Mouse (Mus musculus) liver, embryonic 12.5 days (tissue): ENCODE data around the gene Fbxl15. TPM values are rescaled to one million over a fixed set of nuclear protein-coding genes. Genes with fewer than 3 reads are reported as not detected.

ENCODE experiments used
- ATAC-seq: fragments of 200-750 bp; cut with Nextera tagmentation; 2 replicates; pipeline ENCODE4 v1.8.0; 2017; ENCODE audit warnings: moderate number of reproducible peaks, mild to moderate bottlenecking, moderate library complexity
- H3K27ac ChIP-seq: fragments of 300-500 bp; sonication (generic); 2 replicates; pipeline ENCODE4 v1.5.1; 2016; ENCODE audit warnings: mild to moderate bottlenecking
- H3K27me3 ChIP-seq: fragments of 300-500 bp; sonication (generic); replicated peaks from 2 replicates; pipeline ENCODE4 v1.6.1; 2016; ENCODE audit warnings: mild to moderate bottlenecking, moderate library complexity
- H3K36me3 ChIP-seq: fragments of 300-500 bp; sonication (generic); 2 replicates; pipeline ENCODE4 v1.6.1; 2016; ENCODE audit warnings: mild to moderate bottlenecking, moderate library complexity
- H3K4me1 ChIP-seq: fragments of 300-500 bp; sonication (generic); 2 replicates; pipeline ENCODE4 v1.6.1; 2016
- H3K4me2 ChIP-seq: fragments of 300-500 bp; sonication (generic); 2 replicates; pipeline ENCODE4 v1.6.1; 2016; ENCODE audit warnings: mild to moderate bottlenecking, moderate library complexity
- H3K4me3 ChIP-seq: fragments of 300-500 bp; sonication (generic); 2 replicates; pipeline ENCODE4 v1.5.1; 2016; ENCODE audit warnings: mild to moderate bottlenecking, moderate library complexity
- H3K9ac ChIP-seq: fragments of 300-500 bp; sonication (generic); 2 replicates; pipeline ENCODE4 v1.6.1; 2016; ENCODE audit warnings: mild to moderate bottlenecking, moderate library complexity
- H3K9me3 ChIP-seq: fragments of 300-500 bp; sonication (generic); replicated peaks from 2 replicates; pipeline ENCODE4 v1.6.1; 2016; ENCODE audit warnings: mild to moderate bottlenecking, moderate library complexity
- WGBS: fragments of 180-500 bp; shearing (Covaris S2); methylation state at CpG from one replicate; pipeline ENCODE4 v1.1.7; 2016; ENCODE audit not compliant: insufficient replicate concordance; 5-methylcytosine and 5-hydroxymethylcytosine counted together
- polyA plus RNA-seq: library from polyadenylated mRNA; unstranded; fragments of >200 nt; fragmentation: Nextera tagmentation; extraction: Ambion mirVana; gene quantifications from 2 replicates; pipeline ENCODE4 v1.2.1, GENCODE M21; 2016

The Fbxl15 gene
- polyA plus RNA-seq, 1 experiment from 2014 or later, result 13.5 TPM

DNA sequence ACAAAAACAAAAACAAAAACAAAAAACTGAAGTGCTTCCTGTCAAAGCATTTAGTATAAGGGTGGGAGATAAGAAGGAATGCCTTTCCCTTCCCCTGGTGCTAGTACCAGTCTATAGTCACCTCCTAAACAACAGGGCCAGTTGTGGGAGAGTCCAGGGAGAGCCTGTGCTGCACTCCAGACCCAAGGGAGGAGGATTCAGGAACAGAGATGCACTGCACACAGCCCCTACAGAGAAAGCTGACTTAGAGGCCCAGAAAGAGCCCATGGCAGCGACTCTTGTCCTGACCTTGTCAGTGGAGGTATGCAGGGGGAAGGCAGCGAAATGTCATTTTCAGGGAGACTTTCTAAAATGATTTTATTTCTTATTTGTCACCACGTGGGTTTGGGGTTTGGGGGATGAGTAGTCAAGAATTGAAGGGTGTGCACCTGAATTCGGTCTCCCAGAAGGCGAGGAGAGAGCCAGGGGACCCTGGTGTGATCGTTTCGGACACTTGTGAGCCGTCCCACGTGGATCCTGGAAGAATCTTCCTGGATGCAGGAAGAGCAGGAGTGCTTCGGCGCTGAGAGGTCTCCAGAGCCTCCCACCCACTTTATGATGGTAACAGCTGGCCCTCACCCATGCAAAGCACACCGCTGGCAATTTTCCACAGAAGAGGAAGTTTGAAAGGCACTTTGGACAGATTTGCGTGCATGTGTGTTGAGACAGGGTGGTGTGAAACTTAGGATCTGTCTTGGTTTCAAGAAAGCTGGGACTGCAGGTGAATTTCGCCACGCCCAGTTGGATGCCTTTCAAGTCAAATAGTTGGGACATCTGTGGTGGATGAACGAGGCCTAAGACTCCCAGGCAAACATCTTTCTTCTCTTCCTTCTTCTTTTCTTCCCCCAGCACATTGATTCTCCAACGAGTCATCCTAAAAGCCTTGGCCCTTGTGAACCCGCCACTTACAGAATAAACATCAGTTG, 24.5 kb upstream of the Fbxl15 start:
- no peak for ATAC-seq
- peak overlapping the region; percentile 71 for H3K4me3 ChIP-seq
- H3K27me3 ChIP-seq, result peaks cover 29% of the 10 kb centered on the region
- peak overlapping the region; percentile 76; the same call in 1 of the 2 replicates for H3K9ac ChIP-seq
- 57% methylated on average over 18 of the region's 18 CpGs for WGBS
- peak overlapping the region; percentile 97 for H3K4me2 ChIP-seq
- H3K9me3 ChIP-seq, result no peaks in the 10 kb centered on the region
- peaks cover 7% of the 10 kb centered on the region; the same call in 1 of the 2 replicates for H3K36me3 ChIP-seq
- peaks cover 34% of the 10 kb centered on the region for H3K4me1 ChIP-seq
- peak overlapping the region; percentile 83; the same call in 1 of the 2 replicates for H3K27ac ChIP-seq

DNA sequence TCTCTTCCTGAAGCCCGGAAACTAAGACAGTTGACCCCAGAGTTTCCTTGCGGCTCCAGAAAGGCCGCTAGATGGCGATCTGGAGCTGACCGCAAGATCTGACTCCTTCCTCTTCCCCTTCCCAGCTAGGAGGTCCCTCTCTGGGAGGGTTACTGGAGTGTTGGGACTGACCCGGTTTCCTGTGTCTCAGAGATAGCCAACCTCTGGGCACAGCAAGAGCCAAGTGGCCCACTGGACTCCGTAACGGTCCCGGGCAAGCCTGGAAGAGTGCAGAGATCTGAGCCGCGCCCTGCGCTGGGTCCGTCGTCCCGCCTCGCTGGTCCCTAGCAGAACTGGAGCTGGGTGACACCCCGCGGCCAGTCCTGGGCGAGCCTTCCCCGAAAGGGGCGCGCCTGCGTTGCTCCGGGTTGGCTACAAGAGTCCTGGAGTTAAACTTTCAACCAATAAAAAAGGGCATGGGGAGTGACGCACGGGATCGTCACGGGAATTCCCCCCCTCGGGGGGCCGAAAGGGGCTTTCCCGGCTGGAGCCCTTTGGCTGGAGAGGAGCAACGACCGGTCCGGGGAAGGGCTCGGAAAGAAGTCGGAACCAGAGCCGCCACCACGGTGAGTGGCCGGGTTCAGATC, 23.7 kb upstream of the Fbxl15 start, which contains the start of gene Nfkb2:
Gene Nfkb2, plus strand, starts transcription at position 105 of the 626 bp plus-strand sequence.
- Histone ChIP-seq H3K27me3 (peaks cover 32% of the 10 kb centered on the region), H3K9ac (peak within 1 kb of the TSS; percentile 76), H3K27ac (peak within 1 kb of the TSS; percentile 83), H3K9me3 (no peaks in the 10 kb centered on the region), H3K36me3 (peaks cover 7% of the 10 kb centered on the region; the same call in 1 of the 2 replicates), H3K4me2 (peak within 1 kb of the TSS; percentile 97), H3K4me1 (peaks cover 41% of the 10 kb centered on the region), H3K4me3 (peak within 1 kb of the TSS; percentile 71)
- ATAC-seq, result peak; percentile 89
- under 1% methylated on average over 39 of the region's 39 CpGs for WGBS

DNA sequence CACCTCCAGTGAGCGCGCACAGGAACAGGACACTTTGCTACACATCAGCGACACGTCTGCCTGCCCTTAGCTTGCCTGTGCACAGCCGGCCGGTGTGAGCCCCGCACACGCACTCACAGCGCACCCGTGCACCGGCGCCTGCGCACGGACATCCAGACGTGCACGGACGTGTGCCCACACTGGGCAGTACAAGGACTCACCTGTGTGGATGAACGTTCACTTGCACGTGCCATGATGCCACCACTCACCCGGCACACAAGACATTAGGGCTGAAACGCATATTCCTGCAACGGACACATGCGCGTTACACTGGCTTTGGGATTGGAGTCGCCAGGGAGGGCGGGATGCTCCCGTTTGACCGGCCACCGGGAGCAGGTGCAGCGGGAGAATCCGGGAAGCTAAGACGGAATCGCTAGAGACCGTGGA, 23.1 kb upstream of the Fbxl15 start:
- Histone ChIP-seq H3K27me3 (peaks cover 35% of the 10 kb centered on the region), H3K4me2 (peak overlapping the region; percentile 97), H3K27ac (peak overlapping the region; percentile 83), H3K36me3 (peaks cover 13% of the 10 kb centered on the region), H3K9me3 (no peaks in the 10 kb centered on the region), H3K4me1 (peaks cover 47% of the 10 kb centered on the region), H3K4me3 (peak overlapping the region; percentile 71), H3K9ac (peak overlapping the region; percentile 76)
- under 1% methylated on average over 34 of the region's 34 CpGs for WGBS
- ATAC-seq, result peak; percentile 40

DNA sequence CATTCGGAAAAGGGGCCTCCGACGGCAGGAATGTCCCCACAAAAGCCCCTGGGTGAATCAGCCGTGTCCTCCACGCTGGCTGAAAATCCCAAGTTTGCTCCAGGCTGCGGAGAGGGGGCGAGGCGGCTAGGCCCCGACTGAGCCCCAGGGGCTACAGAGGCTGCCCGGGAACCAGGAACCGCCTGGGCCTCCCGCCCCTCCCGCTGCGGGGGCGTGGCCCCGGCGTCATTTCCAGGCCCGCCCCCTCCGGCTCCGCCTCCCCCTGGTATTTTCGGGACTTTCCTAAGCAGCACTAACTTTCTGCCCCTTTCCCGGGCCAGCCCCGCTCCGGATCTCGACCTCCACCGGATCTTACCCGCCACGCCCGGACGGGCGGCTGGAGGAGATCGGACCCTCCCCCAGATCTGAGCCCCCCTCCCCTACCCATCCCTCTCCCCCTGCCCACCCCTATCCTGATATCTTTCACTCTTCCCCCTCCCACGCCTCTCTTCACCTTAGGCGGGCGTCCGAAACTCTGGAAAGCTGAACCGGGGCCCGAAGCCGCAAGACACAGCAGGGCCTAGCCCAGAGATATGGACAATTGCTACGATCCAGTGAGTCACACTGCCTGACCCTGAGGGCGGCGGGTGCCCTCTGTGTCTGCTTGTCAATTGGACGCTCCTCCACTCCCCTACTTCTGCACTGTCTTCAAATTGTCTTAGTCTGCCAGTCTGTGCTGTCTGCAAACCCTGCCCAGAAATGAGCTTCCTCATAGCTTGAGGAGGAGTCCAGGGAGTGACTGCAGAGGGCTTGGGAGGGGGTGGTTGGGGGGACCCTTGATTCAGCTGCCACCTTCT, 22.3 kb upstream of the Fbxl15 start:
- ATAC-seq, result peak; percentile 77
- H3K9ac ChIP-seq, result peak overlapping the region; percentile 76
- peaks cover 37% of the 10 kb centered on the region for H3K27me3 ChIP-seq
- peaks cover 48% of the 10 kb centered on the region for H3K4me1 ChIP-seq
- H3K9me3 ChIP-seq, result no peaks in the 10 kb centered on the region
- peak overlapping the region; percentile 97 for H3K4me2 ChIP-seq
- peaks cover 20% of the 10 kb centered on the region for H3K36me3 ChIP-seq
- under 1% methylated on average over 43 of the region's 43 CpGs for WGBS
- peak overlapping the region; percentile 71 for H3K4me3 ChIP-seq
- H3K27ac ChIP-seq, result peak overlapping the region; percentile 83

DNA sequence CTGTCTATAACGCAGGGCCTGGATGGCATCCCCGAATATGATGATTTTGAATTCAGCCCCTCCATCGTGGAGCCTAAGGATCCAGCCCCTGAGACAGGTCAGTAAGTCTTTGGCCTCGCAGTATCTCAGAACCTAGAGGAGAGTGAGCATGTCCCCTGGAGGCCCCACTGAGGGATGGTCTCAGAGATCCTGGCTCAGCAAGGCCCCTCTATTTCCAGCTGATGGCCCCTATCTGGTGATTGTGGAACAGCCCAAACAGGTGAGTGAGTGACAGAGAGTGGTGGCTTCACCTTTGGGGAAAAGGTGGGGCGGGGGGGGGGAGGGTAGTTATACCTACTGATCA, 21.7 kb upstream of the Fbxl15 start:
- no peaks in the 10 kb centered on the region for H3K9me3 ChIP-seq
- peaks cover 48% of the 10 kb centered on the region for H3K4me1 ChIP-seq
- peak overlapping the region; percentile 71 for H3K4me3 ChIP-seq
- H3K9ac ChIP-seq, result peak overlapping the region; percentile 76
- H3K27me3 ChIP-seq, result peaks cover 39% of the 10 kb centered on the region
- peaks cover 26% of the 10 kb centered on the region for H3K36me3 ChIP-seq
- WGBS, result 58% methylated on average over 5 of the region's 5 CpGs
- H3K4me2 ChIP-seq, result peak overlapping the region; percentile 97
- ATAC-seq, result no peak
- peak overlapping the region; percentile 83; the same call in 1 of the 2 replicates for H3K27ac ChIP-seq

DNA sequence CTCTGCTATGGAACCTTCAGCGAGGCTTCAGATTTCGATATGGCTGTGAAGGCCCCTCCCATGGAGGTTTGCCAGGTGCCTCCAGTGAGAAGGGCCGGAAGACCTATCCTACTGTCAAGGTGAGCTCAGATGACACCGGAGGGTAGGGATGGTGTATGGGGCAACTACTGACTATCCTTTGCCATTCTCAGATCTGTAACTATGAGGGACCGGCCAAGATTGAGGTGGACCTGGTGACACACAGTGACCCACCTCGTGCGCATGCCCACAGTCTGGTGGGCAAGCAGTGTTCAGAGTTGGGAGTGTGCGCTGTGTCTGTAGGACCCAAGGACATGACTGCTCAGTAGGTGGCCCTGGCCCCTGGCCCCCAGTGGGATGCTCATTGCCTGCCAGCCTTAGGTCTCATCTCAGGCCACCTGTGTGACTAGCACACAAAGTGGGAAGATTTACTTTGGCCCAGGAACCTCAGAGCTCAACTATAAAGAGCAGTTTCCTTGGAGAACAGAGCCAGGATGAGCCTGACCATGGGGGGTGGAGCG, 21.2 kb upstream of the Fbxl15 start:
- Histone ChIP-seq H3K4me1 (peaks cover 49% of the 10 kb centered on the region), H3K36me3 (peaks cover 32% of the 10 kb centered on the region), H3K9me3 (no peaks in the 10 kb centered on the region), H3K9ac (no peak overlapping the region), H3K27me3 (peaks cover 39% of the 10 kb centered on the region), H3K27ac (no peak overlapping the region), H3K4me3 (no peak overlapping the region), H3K4me2 (peak overlapping the region; percentile 97; the same call in 1 of the 2 replicates)
- WGBS, result 84% methylated on average over 9 of the region's 9 CpGs
- no peak for ATAC-seq

DNA sequence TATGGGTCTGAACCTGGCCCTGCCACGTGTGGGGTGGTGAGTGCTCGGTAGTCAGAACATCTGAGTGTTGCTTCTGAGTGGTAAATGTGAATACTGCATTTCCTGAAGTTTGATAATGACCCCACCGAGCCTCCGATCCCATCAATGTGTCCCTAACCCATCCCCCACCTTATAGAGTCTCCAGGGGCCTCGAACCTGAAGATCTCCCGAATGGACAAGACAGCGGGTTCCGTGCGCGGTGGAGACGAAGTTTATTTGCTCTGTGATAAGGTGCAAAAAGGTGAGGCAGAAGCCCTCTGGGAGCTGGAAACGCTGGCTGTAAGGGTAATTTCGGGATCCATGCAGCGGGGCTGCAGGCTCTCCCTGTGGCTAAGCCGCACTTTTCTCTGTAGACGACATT, 20.2 kb upstream of the Fbxl15 start:
- H3K9me3 ChIP-seq, result no peaks in the 10 kb centered on the region
- H3K9ac ChIP-seq, result no peak overlapping the region
- peaks cover 39% of the 10 kb centered on the region for H3K27me3 ChIP-seq
- H3K4me2 ChIP-seq, result no peak overlapping the region
- H3K4me1 ChIP-seq, result peaks cover 57% of the 10 kb centered on the region
- H3K27ac ChIP-seq, result no peak overlapping the region
- H3K4me3 ChIP-seq, result no peak overlapping the region
- 80% methylated on average over 16 of the region's 16 CpGs for WGBS
- ATAC-seq, result no peak
- peaks cover 40% of the 10 kb centered on the region for H3K36me3 ChIP-seq

DNA sequence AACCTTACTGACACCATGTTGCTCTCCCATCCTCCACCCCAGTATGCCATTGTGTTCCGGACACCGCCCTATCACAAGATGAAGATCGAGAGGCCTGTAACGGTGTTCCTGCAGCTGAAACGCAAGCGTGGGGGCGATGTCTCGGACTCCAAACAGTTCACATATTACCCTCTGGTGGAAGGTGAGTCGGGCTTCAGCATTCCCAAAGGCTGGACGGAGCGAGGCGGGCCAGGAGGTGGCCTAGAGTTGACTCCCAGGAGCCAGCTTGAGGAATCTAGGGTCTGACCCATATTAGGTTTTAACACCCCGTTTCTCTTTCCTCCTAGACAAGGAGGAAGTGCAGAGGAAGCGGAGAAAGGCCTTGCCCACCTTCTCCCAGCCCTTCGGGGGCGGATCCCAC, 19.7 kb upstream of the Fbxl15 start:
- Histone ChIP-seq H3K27me3 (peaks cover 41% of the 10 kb centered on the region), H3K4me1 (peaks cover 63% of the 10 kb centered on the region), H3K27ac (no peak overlapping the region), H3K4me2 (peak overlapping the region; percentile 90), H3K9ac (peak overlapping the region; percentile 72), H3K9me3 (no peaks in the 10 kb centered on the region), H3K4me3 (peak overlapping the region; percentile 52; the same call in 1 of the 2 replicates), H3K36me3 (peaks cover 42% of the 10 kb centered on the region)
- 67% methylated on average over 16 of the region's 16 CpGs for WGBS
- no peak for ATAC-seq

DNA sequence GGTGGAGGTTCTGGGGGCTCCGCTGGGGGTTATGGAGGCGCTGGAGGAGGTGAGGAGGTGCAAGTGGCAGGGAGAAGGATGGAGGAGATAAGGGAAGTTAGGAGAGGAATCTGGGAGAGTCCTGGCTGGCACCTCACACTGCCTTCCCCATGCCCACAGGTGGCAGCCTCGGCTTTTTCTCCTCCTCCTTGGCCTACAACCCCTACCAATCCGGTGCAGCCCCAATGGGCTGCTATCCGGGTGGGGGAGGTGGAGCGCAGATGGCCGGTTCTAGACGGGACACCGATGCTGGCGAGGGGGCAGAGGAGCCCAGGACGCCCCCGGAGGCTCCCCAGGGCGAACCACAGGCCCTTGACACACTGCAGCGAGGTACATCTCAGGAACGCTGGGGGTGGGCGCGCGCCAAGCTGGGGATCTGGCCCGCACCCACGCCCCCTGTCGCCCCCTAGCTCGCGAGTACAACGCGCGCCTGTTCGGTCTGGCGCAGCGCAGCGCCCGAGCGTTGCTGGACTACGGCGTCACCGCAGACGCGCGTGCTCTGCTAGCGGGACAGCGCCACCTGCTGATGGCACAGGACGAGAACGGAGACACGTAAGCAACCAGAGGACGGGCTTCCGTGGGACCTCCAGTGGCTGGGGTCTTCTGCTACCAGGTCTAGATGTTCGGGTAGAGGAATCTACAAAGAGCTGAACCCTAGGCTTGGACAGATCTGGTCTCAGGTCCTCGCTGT, 19.1 kb upstream of the Fbxl15 start:
- H3K36me3 ChIP-seq, result peaks cover 45% of the 10 kb centered on the region
- ATAC-seq, result no peak
- peak overlapping the region; percentile 49; the same call in 1 of the 2 replicates for H3K27ac ChIP-seq
- H3K9me3 ChIP-seq, result no peaks in the 10 kb centered on the region
- peaks cover 65% of the 10 kb centered on the region for H3K4me1 ChIP-seq
- peak overlapping the region; percentile 52 for H3K4me3 ChIP-seq
- peak overlapping the region; percentile 90 for H3K4me2 ChIP-seq
- H3K27me3 ChIP-seq, result peaks cover 46% of the 10 kb centered on the region
- 3% methylated on average over 47 of the region's 47 CpGs for WGBS
- H3K9ac ChIP-seq, result peak overlapping the region; percentile 72

DNA sequence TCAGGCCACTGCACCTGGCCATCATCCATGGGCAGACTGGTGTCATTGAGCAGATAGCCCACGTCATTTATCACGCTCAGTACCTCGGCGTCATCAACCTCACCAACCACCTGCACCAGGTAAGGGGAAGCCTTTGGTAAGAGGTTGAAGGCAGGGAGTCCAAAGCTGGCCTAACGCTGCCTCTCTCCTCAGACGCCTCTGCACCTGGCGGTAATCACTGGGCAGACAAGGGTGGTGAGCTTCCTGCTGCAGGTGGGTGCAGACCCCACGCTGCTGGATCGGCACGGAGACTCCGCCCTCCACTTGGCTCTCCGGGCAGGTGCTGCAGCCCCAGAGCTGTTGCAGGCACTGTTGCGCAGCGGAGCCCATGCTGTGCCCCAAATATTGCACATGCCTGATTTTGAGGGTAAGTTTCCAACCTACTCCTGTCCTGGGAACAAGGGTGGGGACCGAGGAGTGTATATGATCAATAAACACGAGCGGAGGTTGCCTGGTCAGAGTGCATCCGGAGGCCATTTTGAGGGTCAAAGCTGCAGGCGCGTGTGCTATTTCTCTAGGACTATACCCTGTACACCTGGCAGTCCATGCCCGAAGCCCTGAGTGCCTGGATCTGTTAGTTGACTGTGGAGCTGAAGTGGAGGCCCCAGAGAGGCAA, 18.2 kb upstream of the Fbxl15 start:
- WGBS, result 78% methylated on average over 21 of the region's 21 CpGs
- Histone ChIP-seq H3K27me3 (peaks cover 55% of the 10 kb centered on the region), H3K4me1 (peaks cover 65% of the 10 kb centered on the region), H3K27ac (peak overlapping the region; percentile 1; the same call in 1 of the 2 replicates), H3K4me2 (no peak overlapping the region), H3K9ac (no peak overlapping the region), H3K4me3 (no peak overlapping the region), H3K36me3 (peaks cover 45% of the 10 kb centered on the region), H3K9me3 (no peaks in the 10 kb centered on the region)
- no peak for ATAC-seq
